Mouse (Mus musculus) midbrain, embryonic 16.5 days (tissue): ENCODE data around the gene Ism1. TPM values are rescaled to one million over a fixed set of nuclear protein-coding genes. Genes with fewer than 3 reads are reported as not detected.

Experiments used
- ATAC-seq: fragments of 200-750 bp; cut with Nextera tagmentation; 2 replicates; pipeline ENCODE4 v1.8.0; 2017; ENCODE audit warnings: moderate TSS enrichment
- H3K27ac ChIP-seq: fragments of 300-500 bp; sonication (generic); 2 replicates; pipeline ENCODE4 v1.5.1; 2014; ENCODE audit warnings: mild to moderate bottlenecking, low read length, mixed read lengths
- H3K27me3 ChIP-seq: fragments of 300-500 bp; sonication (generic); 2 replicates; pipeline ENCODE4 v1.6.1; 2014; ENCODE audit warnings: low read depth, low read length, mixed read lengths; ENCODE audit not compliant: control insufficient read depth, insufficient read depth
- H3K36me3 ChIP-seq: fragments of 300-500 bp; sonication (generic); 2 replicates; pipeline ENCODE4 v1.6.1; 2014; ENCODE audit warnings: mild to moderate bottlenecking, low read length, moderate library complexity, mixed read lengths; ENCODE audit not compliant: control insufficient read depth, insufficient read depth
- H3K4me1 ChIP-seq: fragments of 300-500 bp; sonication (generic); 2 replicates; pipeline ENCODE4 v1.6.1; 2014; ENCODE audit warnings: mild to moderate bottlenecking, low read length, mixed read lengths; ENCODE audit not compliant: control insufficient read depth, insufficient read depth
- H3K4me2 ChIP-seq: fragments of 300-500 bp; sonication (generic); 2 replicates; pipeline ENCODE4 v1.6.1; 2014; ENCODE audit warnings: mild to moderate bottlenecking, low read length, mixed read lengths
- H3K4me3 ChIP-seq: fragments of 300-500 bp; sonication (generic); 2 replicates; pipeline ENCODE4 v1.5.1; 2014; ENCODE audit warnings: low read depth, mild to moderate bottlenecking, low read length, moderate library complexity, mixed read lengths
- H3K9ac ChIP-seq: fragments of 300-500 bp; sonication (generic); 2 replicates; pipeline ENCODE4 v1.6.1; 2014; ENCODE audit warnings: low read depth, low read length, mixed read lengths
- H3K9me3 ChIP-seq: fragments of 300-500 bp; sonication (generic); replicated peaks from 2 replicates; pipeline ENCODE4 v1.6.1; 2014; ENCODE audit warnings: mild to moderate bottlenecking, low read length, mixed read lengths; ENCODE audit not compliant: control insufficient read depth, poor library complexity, severe bottlenecking
- WGBS: fragments of 180-500 bp; shearing (Covaris S2); extraction: QIAGEN DNeasy Blood & Tissue Kit; methylation state at CpG from one replicate; pipeline ENCODE4 v1.1.7; 2014; 5-methylcytosine and 5-hydroxymethylcytosine counted together
- polyA plus RNA-seq: library from polyadenylated mRNA; unstranded; fragments of >200 nt; fragmentation: Nextera tagmentation; extraction: Ambion mirVana; gene quantifications from 2 replicates; pipeline ENCODE4 v1.2.1, GENCODE M21; 2015

Ism1 gene
- polyA plus RNA-seq, 1 experiment from 2014 or later = 0.49 TPM

DNA sequence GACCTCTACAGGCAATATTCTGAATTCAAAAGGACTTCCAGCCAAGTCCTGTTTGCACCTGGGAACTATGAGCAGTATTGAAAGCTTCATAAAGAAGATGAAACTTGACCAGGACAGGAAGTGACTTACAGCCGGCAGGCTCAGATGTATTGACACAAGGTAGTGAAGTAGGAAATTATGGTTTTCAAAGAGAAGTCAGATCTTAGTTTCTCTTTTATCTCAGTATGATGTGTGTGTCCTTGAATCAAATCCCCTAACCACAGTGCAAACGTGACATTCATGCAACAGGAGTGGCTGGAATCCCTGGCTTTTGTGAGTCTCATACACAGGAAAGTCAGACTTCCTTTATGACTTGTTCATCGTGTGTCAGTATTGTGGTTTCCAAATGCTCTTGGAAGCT lies 27.0 kb downstream of the Ism1 start:
- no peaks in the 10 kb centered on the region for H3K27me3 ChIP-seq
- no peak overlapping the region for H3K9ac ChIP-seq
- ATAC-seq = no peak
- H3K4me3 ChIP-seq = no peak overlapping the region
- H3K9me3 ChIP-seq = no peaks in the 10 kb centered on the region; the same call in 1 of the 2 replicates
- H3K27ac ChIP-seq = no peak overlapping the region
- H3K4me2 ChIP-seq = no peak overlapping the region
- no peaks in the 10 kb centered on the region for H3K36me3 ChIP-seq
- H3K4me1 ChIP-seq = no peaks in the 10 kb centered on the region
- WGBS = 74% methylated on average over 3 of the region's 3 CpGs

DNA sequence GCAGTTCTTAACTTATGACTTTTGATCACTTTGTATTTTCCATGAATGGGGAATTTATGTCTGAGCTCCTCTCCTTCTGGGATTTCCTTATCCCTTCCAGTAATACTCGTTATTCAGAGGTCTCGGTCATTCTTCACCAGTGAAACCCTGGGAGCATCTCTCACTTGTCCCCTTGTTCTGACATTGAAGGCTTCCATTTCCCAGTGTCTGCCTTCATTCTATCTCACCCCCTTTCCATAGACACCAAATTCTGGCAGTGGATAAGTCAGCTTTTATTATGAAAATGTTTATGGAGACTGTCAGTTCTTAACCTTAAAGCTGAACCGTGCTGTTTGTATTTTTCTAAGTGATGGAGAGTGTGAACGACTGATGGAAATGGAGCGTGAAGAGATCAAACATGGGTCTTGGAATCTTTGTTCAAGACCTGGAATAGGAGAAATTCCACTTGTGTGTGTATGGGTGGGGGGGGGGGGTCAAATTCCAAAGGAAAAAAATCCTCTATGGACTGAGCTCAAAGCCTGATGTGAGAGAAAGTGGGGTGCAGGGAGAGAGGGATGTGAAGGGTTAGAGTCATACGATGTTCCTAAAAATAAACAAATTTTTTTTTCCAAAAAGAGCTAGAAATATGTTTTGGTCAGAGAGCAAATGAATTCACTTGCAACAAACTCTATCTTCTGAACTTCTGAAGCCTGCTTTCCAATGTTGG lies 30.4 kb downstream of the Ism1 start:
- 58% methylated on average over 6 of the region's 6 CpGs for WGBS
- Histone ChIP-seq H3K4me3 (no peak overlapping the region), H3K27me3 (no peaks in the 10 kb centered on the region), H3K9ac (no peak overlapping the region), H3K36me3 (no peaks in the 10 kb centered on the region), H3K4me1 (no peaks in the 10 kb centered on the region), H3K4me2 (no peak overlapping the region), H3K27ac (no peak overlapping the region), H3K9me3 (no peaks in the 10 kb centered on the region)
- ATAC-seq = no peak

DNA sequence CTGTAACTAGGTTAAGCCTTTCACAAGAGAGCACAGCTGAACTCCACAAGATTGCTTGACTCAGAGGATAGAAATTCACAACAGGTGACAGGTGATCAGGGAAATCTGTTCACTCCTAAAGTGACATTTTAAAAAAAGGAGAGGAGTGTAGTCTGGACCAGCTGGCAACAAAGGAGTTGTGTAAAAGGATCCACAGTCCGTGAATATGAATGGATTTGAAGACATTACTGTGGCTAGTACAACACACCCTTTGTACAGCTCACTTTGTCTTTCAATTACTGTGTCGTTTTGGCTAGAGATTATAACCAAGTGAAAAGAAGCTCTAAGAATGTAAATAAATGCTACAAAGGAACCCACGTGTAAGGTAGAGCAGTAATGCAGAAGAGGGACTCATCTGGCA lies 33.7 kb downstream of the Ism1 start:
- no peak overlapping the region for H3K4me2 ChIP-seq
- 18% methylated on average over 3 of the region's 3 CpGs for WGBS
- no peaks in the 10 kb centered on the region for H3K4me1 ChIP-seq
- no peak overlapping the region for H3K4me3 ChIP-seq
- H3K9me3 ChIP-seq = 0 out of 2 replicates have a peak, but pooled peaks cover 2% of the 10 kb centered on the region
- no peaks in the 10 kb centered on the region for H3K27me3 ChIP-seq
- H3K27ac ChIP-seq = no peak overlapping the region
- ATAC-seq = 0 out of 2 replicates have a peak, but pooled peaks have one; percentile 39
- H3K9ac ChIP-seq = no peak overlapping the region
- no peaks in the 10 kb centered on the region for H3K36me3 ChIP-seq

DNA sequence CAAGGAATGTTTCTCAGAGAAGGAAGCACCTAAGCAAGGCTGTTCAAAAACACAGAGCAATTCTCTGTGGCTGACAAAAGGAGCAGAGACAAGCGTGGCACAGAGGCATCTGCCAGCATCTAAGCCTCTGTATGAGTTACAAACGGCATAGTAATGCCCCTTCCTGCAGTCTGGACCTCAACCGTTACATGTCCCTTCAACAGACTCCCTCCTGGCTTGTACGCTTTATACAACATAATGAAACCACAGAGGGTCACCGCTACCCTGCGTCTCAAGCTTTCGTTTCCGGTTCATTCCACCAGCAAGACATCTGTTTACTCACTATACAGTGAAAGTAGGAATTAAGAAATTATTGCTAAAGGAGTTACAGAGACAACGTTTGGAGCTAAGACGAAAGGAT lies 34.1 kb downstream of the Ism1 start:
- WGBS = 69% methylated on average over 10 of the region's 10 CpGs
- H3K4me3 ChIP-seq = no peak overlapping the region
- no peak for ATAC-seq
- H3K9ac ChIP-seq = no peak overlapping the region
- no peaks in the 10 kb centered on the region for H3K27me3 ChIP-seq
- 0 out of 2 replicates have a peak, but pooled peaks cover 2% of the 10 kb centered on the region for H3K9me3 ChIP-seq
- H3K4me1 ChIP-seq = no peaks in the 10 kb centered on the region
- H3K4me2 ChIP-seq = no peak overlapping the region
- H3K27ac ChIP-seq = no peak overlapping the region
- H3K36me3 ChIP-seq = no peaks in the 10 kb centered on the region

DNA sequence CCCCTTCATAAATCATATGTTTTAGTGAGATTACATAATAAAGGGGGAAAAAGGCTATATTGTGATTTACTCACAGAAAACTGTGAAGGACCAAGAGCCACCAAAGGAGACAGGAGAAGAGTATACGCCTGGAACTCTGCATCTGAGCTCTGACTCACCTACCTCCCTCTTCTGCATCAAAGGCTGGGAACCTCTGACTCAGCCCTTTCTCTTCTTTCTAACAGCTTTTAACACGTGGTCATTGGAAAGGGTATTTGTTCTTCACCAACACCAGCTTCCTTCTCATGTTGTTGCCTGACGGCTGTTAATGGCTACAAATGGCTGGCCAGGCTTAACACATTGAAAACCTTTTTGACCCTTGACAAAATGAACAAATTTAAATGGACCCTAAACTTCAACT lies 36.2 kb downstream of the Ism1 start:
- Histone ChIP-seq H3K36me3 (no peaks in the 10 kb centered on the region), H3K27ac (no peak overlapping the region), H3K4me1 (no peaks in the 10 kb centered on the region), H3K4me2 (no peak overlapping the region), H3K9ac (no peak overlapping the region), H3K27me3 (no peaks in the 10 kb centered on the region), H3K9me3 (0 out of 2 replicates have a peak, but pooled peaks cover 2% of the 10 kb centered on the region), H3K4me3 (no peak overlapping the region)
- 76% methylated on average over 3 of the region's 3 CpGs for WGBS
- no peak for ATAC-seq

DNA sequence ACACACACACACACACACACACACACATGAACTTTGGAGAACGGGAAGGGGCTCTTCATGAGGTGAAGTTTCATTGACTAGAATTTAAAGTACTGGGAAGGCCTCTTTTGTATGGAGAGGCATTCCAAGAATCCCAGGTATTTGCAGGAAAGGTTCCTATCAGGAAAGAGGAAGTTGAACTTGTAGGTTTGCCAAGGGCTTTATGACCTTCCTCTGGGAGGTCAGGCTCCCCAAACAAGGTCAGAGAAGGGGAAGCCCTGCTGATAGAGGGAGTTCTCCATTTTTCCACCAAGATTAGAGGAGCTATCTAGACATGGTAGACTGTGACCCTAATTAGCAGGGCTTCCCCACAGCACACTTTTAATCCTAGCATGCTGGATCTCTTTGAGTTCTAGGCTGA lies 39.8 kb downstream of the Ism1 start:
- H3K36me3 ChIP-seq = no peaks in the 10 kb centered on the region
- H3K4me2 ChIP-seq = no peak overlapping the region
- no peak overlapping the region for H3K4me3 ChIP-seq
- WGBS = 75% methylated on average over 1 of the region's 1 CpGs
- no peaks in the 10 kb centered on the region for H3K4me1 ChIP-seq
- no peak overlapping the region for H3K9ac ChIP-seq
- no peak overlapping the region for H3K27ac ChIP-seq
- H3K9me3 ChIP-seq = 0 out of 2 replicates have a peak, but pooled peaks cover 2% of the 10 kb centered on the region
- ATAC-seq = no peak
- no peaks in the 10 kb centered on the region for H3K27me3 ChIP-seq

DNA sequence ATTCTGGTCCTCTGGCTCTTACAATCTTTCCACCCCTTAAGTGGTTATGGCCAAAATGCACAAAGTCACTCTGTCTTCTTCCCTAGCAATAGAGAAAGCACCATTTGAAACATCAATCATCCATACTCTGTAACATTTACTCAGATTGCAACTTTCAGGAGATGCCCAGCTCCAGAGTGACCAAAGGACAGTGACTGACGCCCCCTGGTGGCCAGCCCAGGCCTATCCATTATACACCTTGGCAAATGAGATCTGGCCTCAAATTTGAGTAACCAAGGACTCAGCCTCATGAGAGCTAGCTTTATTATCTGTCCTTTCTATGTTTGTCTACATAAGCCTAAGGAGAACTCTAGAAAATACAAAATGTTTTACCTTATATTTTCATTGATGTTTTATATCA lies 44.7 kb downstream of the Ism1 start:
- Histone ChIP-seq H3K36me3 (no peaks in the 10 kb centered on the region), H3K9ac (no peak overlapping the region), H3K4me2 (no peak overlapping the region), H3K27me3 (no peaks in the 10 kb centered on the region), H3K27ac (no peak overlapping the region), H3K4me3 (no peak overlapping the region), H3K4me1 (no peaks in the 10 kb centered on the region), H3K9me3 (no peaks in the 10 kb centered on the region)
- ATAC-seq = no peak
- 0% methylated on average over 1 of the region's 1 CpGs for WGBS

DNA sequence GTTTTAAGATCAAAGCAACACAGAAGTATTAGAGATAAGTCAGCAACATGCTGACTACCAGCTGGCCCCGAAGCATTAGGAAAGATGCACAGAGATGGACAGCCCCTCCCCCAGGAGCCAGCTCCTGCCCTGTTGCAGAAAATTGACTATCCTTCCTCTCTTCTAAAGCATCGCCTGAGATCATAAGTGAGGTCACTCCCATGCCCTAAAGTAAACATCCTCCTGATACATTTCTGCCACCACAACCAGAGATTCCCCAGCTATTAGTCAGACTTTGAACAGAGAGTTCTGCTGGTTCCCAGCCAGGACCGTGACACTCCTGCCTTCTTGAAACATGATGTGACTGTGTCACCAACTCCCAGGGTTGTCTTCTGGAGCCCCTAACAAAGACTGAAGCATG lies 45.3 kb downstream of the Ism1 start:
- Histone ChIP-seq H3K4me1 (no peaks in the 10 kb centered on the region), H3K4me2 (no peak overlapping the region), H3K9ac (no peak overlapping the region), H3K36me3 (no peaks in the 10 kb centered on the region), H3K9me3 (no peaks in the 10 kb centered on the region), H3K27ac (no peak overlapping the region), H3K27me3 (no peaks in the 10 kb centered on the region), H3K4me3 (no peak overlapping the region)
- ATAC-seq = no peak
- 71% methylated on average over 3 of the region's 3 CpGs for WGBS

DNA sequence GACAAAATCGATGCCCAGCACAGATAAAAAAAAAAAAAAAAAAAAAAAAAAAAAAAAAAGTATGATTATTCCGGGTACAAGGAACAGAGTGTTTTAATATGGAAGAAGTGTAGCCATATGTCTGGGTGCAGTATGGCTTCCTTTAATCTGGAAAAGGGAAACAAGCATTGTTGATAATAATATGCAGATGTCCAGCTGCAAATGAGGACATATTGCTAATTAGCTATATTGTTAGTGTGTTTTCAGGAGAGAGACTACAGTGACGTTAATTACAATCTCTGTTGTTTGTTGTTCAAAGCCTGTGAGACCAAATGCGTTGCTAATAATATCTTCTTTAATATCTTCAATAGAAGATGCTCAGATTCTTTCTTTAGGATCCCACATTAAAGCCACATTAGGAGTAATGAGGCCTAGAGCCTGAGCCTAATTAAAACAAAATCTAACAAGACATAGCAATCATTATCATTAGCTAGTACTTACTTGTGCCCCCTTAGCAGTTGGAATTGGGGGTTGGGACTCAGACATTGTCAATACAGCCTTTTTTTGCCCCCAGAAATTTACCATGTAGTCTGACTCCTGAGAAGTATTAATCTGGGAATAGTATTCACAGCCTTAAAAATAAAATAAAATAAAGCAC lies 46.3 kb downstream of the Ism1 start:
- H3K4me1 ChIP-seq = no peaks in the 10 kb centered on the region
- no peaks in the 10 kb centered on the region for H3K9me3 ChIP-seq
- H3K36me3 ChIP-seq = no peaks in the 10 kb centered on the region
- no peak overlapping the region for H3K27ac ChIP-seq
- no peak overlapping the region for H3K4me2 ChIP-seq
- H3K9ac ChIP-seq = no peak overlapping the region
- 56% methylated on average over 4 of the region's 4 CpGs for WGBS
- ATAC-seq = no peak
- H3K27me3 ChIP-seq = no peaks in the 10 kb centered on the region
- no peak overlapping the region for H3K4me3 ChIP-seq
